Mouse (Mus musculus) heart, adult 8-10 months (tissue): Measurements from ENCODE around the gene Tepp. TPM values are rescaled to one million over a fixed set of nuclear protein-coding genes. Genes with fewer than 3 reads are reported as not detected.

ENCODE experiments used
- DNase-seq: peaks from one replicate; pipeline ENCODE4 v3.0.0; 2022; ENCODE audit warnings: low spot score
- total RNA-seq, 4 experiments: library from RNA; stranded (reverse); gene quantifications; 2 replicates each; pipeline ENCODE4 v1.2.4; 2022

Tepp gene
- total RNA-seq, 4 experiments from 2014 or later = 0.57 TPM; not detected in 3

GRCm38 (mm10) chr8:95362272-95362671 is 51.9 kb downstream of the Tepp start:
- DNase-seq = no peak

DNA sequence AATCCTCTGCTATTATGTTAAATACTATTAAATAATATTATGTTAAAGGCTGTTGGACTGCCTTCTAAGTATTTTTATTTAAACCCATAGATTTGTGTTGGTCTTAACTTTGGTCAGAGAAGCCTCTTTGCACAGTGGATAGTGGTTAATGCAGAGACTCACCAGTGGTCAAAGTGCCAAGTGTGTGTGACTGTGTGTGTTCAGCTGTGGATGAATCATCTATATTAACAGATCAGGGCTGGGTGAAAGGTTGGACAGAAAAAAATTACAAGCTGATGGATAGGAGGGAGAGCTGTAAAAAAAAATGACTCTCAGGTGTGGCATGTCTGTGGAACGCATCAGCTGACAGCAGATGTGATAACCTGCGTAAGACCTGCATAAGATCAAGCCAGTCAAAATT is 53.5 kb downstream of the Tepp start:
- no peak for DNase-seq

- no peak for DNase-seq
Observed at GRCm38 (mm10) chr8:95369581-95370326, 59.4 kb downstream of the Tepp start.

GRCm38 (mm10) chr8:95373389-95374002 is 63.1 kb downstream of the Tepp start:
- peak; percentile 60 for DNase-seq

- DNase-seq = peak; percentile 48
Observed at GRCm38 (mm10) chr8:95374429-95374828, 64.1 kb downstream of the Tepp start.

DNA sequence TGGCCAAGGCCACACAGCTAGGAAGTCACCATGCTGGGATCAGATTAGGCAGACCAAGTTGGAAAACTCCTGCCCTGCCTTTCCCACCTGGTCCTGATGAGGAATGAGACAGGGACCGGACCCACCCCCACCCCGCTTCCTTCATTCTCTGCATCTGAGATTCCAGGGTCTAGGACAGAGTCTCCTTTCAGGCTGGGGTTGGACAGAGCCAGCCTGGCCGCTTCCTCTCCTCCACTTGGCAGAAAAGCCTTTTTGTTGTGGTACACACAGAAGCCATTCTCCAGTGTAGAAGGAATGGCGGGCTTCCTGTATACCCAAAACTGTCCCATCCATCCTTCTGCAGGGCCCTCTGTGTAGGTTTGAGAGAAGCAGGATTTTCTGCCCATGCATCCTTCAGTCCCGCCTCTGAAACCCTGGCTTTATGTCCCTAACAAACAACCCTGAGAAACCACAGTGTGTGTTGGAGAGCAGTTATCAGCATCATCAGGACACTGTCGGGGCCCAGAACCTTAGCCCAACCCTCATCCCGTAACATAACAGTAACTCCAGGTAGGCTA is 65.1 kb downstream of the Tepp start:
- no peak for DNase-seq

Other genes with a start within 250 kb of the Tepp start
- gene Katnb1, start 229.4 kb upstream of the Tepp start, total RNA-seq = 1 to 10 TPM; 5.4 to 7.2 (median 7.1) TPM
- 10 to 100 TPM; 79.2 to 89.7 (median 83.6) TPM for gene Kifc3, start 107.8 kb upstream of the Tepp start, total RNA-seq
- gene Cngb1, start 4.0 kb upstream of the Tepp start, total RNA-seq = under 1 TPM; 0.14 to 0.63 (median 0.52) TPM
- gene Zfp319, start 21.4 kb downstream of the Tepp start, total RNA-seq = 1 to 10 TPM; 7.4 to 9.5 (median 7.9) TPM
- 10 to 100 TPM; 11.3 to 14.0 (median 13.2) TPM for gene Usb1, start 21.7 kb downstream of the Tepp start, total RNA-seq
- gene Mmp15, start 41.7 kb downstream of the Tepp start, total RNA-seq = 10 to 100 TPM; 57.6 to 63.2 (median 58.0) TPM
- gene Cfap20, start 124.3 kb downstream of the Tepp start, total RNA-seq = 10 to 100 TPM; 19.8 to 24.3 (median 20.8) TPM
- 10 to 100 TPM; 17.3 to 30.2 (median 28.7) TPM for gene Csnk2a2, start 179.5 kb downstream of the Tepp start, total RNA-seq
- not detected for gene Ccdc113, start 223.5 kb downstream of the Tepp start, total RNA-seq